Mouse (Mus musculus) kidney, embryonic 16.5 days (tissue): ENCODE results near the gene Zfhx3. TPM values are rescaled to one million over a fixed set of nuclear protein-coding genes. Genes with fewer than 3 reads are reported as not detected.
A peak's percentile ranks its signal among the peaks of the same experiment; 100 is the strongest.

ENCODE experiments used
- ATAC-seq: fragments of 200-750 bp; cut with Nextera tagmentation; 2 replicates; pipeline ENCODE4 v1.8.0; 2017; ENCODE audit warnings: moderate TSS enrichment; ENCODE audit not compliant: low FRiP score, low TSS enrichment
- H3K27ac ChIP-seq: fragments of 300-500 bp; sonication (generic); 2 replicates; pipeline ENCODE4 v1.5.1; 2014; ENCODE audit warnings: low read length
- H3K27me3 ChIP-seq: fragments of 300-500 bp; sonication (generic); 2 replicates; pipeline ENCODE4 v1.6.1; 2014; ENCODE audit warnings: low read length, control low read depth, mixed read lengths; ENCODE audit not compliant: insufficient read depth
- H3K36me3 ChIP-seq: fragments of 300-500 bp; sonication (generic); 2 replicates; pipeline ENCODE4 v1.6.1; 2014; ENCODE audit warnings: low read length, control low read depth, mixed read lengths; ENCODE audit not compliant: insufficient read depth
- H3K4me1 ChIP-seq: fragments of 300-500 bp; sonication (generic); 2 replicates; pipeline ENCODE4 v1.6.1; 2014; ENCODE audit warnings: low read length, control low read depth, mixed read lengths; ENCODE audit not compliant: insufficient read depth
- H3K4me2 ChIP-seq: fragments of 300-500 bp; sonication (generic); replicated peaks from 2 replicates; pipeline ENCODE4 v1.6.1; 2014; ENCODE audit warnings: low read depth, low read length
- H3K4me3 ChIP-seq: fragments of 300-500 bp; sonication (generic); 2 replicates; pipeline ENCODE4 v1.5.1; 2014; ENCODE audit warnings: mild to moderate bottlenecking, low read length
- H3K9ac ChIP-seq: fragments of 300-500 bp; sonication (generic); replicated peaks from 2 replicates; pipeline ENCODE4 v1.6.1; 2014; ENCODE audit warnings: low read length
- H3K9me3 ChIP-seq: fragments of 300-500 bp; sonication (generic); 2 replicates; pipeline ENCODE4 v1.6.1; 2016; ENCODE audit warnings: low read length, control low read depth
- WGBS: fragments of 180-500 bp; shearing (Covaris S2); extraction: QIAGEN DNeasy Blood & Tissue Kit; methylation state at CpG from one replicate; pipeline ENCODE4 v1.1.7; 2014; 5-methylcytosine and 5-hydroxymethylcytosine counted together
- polyA plus RNA-seq: library from polyadenylated mRNA; unstranded; fragments of >200 nt; fragmentation: Nextera tagmentation; extraction: Ambion mirVana; gene quantifications from 2 replicates; pipeline ENCODE4 v1.2.1, GENCODE M21; 2015

Zfhx3 gene
- polyA plus RNA-seq, 1 experiment from 2014 or later: 6.6 TPM

DNA sequence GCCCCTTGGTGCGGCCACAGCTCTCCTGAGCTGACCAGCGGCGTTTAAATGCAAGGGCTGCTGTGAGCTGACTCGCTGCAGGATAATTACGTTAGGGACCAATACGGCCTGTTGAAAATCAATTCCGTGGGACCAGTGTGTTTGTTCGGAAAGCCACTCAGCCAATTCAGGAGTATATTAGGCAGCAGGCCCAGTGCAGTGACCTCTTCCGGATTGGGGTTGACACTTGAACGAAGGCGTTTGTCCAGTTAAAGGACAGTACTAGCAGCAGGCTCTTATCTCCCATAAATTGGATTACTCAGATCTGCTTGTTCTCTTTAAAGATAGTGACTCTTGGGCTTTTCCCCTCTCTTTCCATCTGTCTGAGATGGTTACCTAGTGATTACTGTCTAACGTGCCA, 493.9 kb downstream of the Zfhx3 start:
- H3K9me3 ChIP-seq: no peaks in the 10 kb centered on the region
- H3K9ac ChIP-seq: no peak overlapping the region
- H3K36me3 ChIP-seq: no peaks in the 10 kb centered on the region
- H3K4me2 ChIP-seq: no peak overlapping the region
- ATAC-seq: no peak
- no peaks in the 10 kb centered on the region for H3K27me3 ChIP-seq
- 54% methylated on average over 12 of the region's 12 CpGs for WGBS
- H3K27ac ChIP-seq: no peak overlapping the region
- no peak overlapping the region for H3K4me3 ChIP-seq
- H3K4me1 ChIP-seq: no peaks in the 10 kb centered on the region

DNA sequence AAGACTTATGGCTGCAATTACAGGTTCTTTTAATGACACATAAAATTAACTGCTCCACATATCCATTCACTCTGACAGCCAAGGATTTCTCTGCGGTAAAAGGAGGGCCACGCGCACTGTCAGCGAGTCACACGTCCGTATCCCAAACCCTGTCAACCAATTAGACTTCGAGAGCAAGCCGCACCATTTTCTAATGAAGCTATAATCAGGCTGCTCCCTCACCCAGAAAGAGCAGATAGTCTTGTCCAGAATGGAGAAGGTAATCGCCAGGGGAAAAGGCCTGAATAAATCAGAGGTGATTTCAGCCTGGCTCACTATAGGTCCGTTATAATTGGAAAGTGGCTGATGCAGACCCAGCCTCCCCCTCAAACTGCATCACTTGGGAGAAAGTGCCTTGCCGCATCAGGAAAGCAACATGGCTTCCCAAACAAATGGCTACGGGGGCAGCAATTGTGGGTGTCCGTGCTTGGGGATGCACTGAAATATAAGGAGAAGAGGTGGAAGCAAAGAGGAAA, 494.9 kb downstream of the Zfhx3 start:
- Histone ChIP-seq H3K36me3 (no peaks in the 10 kb centered on the region), H3K27ac (no peak overlapping the region), H3K4me1 (no peaks in the 10 kb centered on the region), H3K4me3 (no peak overlapping the region), H3K27me3 (no peaks in the 10 kb centered on the region), H3K9me3 (no peaks in the 10 kb centered on the region), H3K4me2 (no peak overlapping the region), H3K9ac (no peak overlapping the region)
- 67% methylated on average over 13 of the region's 13 CpGs for WGBS
- ATAC-seq: no peak

DNA sequence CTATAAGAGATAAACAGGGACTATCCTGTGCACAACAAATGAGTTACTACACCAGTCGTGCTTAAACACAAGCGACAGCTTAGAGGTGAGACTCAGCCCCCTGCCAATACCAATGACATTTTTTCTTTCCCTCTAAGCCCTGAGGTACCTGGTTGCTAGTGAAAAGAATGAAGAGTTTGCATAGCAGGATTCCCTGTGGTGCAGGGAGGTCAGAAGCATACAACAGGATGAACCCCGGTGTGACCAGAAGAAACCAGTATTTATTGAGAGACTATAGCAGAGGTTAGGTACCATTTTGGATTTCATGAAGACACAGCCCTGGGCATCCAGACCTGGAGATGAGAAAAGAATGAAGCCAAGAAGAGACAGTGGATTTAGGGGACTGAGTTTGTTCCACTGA, 498.0 kb downstream of the Zfhx3 start:
- H3K4me3 ChIP-seq: no peak overlapping the region
- H3K4me1 ChIP-seq: no peaks in the 10 kb centered on the region
- H3K9me3 ChIP-seq: no peaks in the 10 kb centered on the region
- no peaks in the 10 kb centered on the region for H3K27me3 ChIP-seq
- no peak overlapping the region for H3K27ac ChIP-seq
- no peak overlapping the region for H3K9ac ChIP-seq
- H3K4me2 ChIP-seq: no peak overlapping the region
- no peak for ATAC-seq
- WGBS: 67% methylated on average over 3 of the region's 3 CpGs
- H3K36me3 ChIP-seq: no peaks in the 10 kb centered on the region

DNA sequence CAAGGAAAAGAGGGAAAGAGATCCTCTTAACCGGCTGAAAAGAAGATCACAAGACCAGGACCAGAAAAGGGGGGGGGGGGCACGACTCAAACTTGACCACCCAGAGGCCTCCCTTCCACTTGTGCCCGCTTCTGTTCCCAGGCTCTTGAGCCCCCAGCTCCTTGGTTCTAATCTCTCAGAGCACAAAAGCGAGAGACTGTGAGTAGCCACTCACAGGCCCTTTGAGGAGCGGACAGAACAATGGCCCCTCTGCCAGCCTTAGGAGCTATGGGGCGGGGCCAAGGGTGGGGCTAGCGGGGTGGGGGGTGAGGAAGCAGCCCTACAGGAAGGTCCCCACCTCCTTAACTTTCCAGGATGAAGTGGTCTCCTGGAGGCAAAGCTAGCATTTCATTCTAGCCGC, 508.4 kb downstream of the Zfhx3 start:
- Histone ChIP-seq H3K4me2 (peak overlapping the region; percentile 18; the same call in 1 of the 2 replicates), H3K9ac (no peak overlapping the region), H3K27ac (no peak overlapping the region), H3K9me3 (0 out of 2 replicates have a peak, but pooled peaks cover 3% of the 10 kb centered on the region), H3K4me3 (no peak overlapping the region), H3K36me3 (no peaks in the 10 kb centered on the region), H3K4me1 (no peaks in the 10 kb centered on the region), H3K27me3 (no peaks in the 10 kb centered on the region)
- peak; percentile 77; the same call in 1 of the 2 replicates for ATAC-seq
- 36% methylated on average over 8 of the region's 8 CpGs for WGBS

DNA sequence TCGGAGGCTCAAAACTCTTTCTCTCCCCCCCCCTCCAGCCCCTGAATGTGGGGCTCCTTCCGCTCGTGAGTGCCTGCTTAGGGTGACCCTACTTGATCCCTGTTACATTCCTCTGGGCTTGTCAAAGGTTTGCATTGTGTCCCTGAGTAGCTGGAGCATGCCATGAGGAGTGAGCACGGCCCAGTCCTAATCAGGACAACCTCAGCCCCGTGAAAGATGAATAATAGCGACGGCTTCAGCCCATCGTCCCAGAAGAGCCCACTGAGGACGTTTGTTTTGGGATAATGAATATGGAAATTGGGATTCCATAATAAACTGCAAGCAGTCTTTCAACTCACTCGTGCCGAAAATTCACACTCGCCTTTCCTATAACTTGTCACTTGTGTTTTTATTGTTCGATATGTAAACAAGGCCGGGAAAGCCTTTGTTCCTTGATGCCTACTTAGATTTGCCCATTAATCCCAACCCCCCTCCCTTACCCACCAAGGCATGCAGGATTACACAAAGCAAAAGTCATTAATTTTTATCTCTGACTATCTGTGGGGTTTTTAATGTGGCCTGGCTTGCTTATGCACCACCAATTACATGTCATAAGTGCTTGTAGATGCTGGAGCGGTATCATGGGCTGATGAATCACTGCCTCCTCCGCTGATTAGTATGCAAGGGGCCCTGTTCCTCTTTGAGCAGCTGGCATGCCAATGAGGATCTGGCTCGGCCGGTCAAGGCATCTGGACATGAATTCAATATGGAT, 512.3 kb downstream of the Zfhx3 start:
- no peak overlapping the region for H3K27ac ChIP-seq
- peaks cover 14% of the 10 kb centered on the region for H3K9me3 ChIP-seq
- H3K36me3 ChIP-seq: 0 out of 2 replicates have a peak, but pooled peaks cover 2% of the 10 kb centered on the region
- H3K4me1 ChIP-seq: no peaks in the 10 kb centered on the region
- H3K4me3 ChIP-seq: no peak overlapping the region
- no peak overlapping the region for H3K4me2 ChIP-seq
- WGBS: 69% methylated on average over 18 of the region's 18 CpGs
- no peak for ATAC-seq
- no peaks in the 10 kb centered on the region for H3K27me3 ChIP-seq
- H3K9ac ChIP-seq: no peak overlapping the region

DNA sequence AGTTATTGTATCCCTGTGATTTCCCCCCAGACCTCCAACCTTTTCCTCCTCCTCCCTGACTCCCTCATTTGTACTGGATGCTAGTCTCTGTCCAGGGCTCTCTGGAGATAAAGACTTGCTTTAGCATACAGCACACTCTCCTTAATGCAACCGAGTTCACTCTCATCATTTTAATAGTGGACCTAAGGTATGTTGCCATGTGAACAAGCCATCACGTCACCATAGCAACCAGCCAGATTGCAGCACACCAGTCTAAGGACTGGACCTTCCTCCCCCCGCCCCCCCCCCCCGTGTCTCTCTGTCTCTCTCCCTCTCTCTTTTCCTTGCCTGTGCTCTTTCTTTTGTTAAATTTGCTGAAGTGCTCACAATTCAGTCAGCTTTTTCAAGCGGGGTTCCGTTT, 524.2 kb downstream of the Zfhx3 start:
- Histone ChIP-seq H3K9me3 (no peaks in the 10 kb centered on the region), H3K4me2 (no peak overlapping the region), H3K4me3 (no peak overlapping the region), H3K36me3 (no peaks in the 10 kb centered on the region), H3K27ac (no peak overlapping the region), H3K4me1 (no peaks in the 10 kb centered on the region), H3K9ac (no peak overlapping the region), H3K27me3 (no peaks in the 10 kb centered on the region)
- WGBS: 79% methylated on average over 6 of the region's 6 CpGs
- no peak for ATAC-seq

DNA sequence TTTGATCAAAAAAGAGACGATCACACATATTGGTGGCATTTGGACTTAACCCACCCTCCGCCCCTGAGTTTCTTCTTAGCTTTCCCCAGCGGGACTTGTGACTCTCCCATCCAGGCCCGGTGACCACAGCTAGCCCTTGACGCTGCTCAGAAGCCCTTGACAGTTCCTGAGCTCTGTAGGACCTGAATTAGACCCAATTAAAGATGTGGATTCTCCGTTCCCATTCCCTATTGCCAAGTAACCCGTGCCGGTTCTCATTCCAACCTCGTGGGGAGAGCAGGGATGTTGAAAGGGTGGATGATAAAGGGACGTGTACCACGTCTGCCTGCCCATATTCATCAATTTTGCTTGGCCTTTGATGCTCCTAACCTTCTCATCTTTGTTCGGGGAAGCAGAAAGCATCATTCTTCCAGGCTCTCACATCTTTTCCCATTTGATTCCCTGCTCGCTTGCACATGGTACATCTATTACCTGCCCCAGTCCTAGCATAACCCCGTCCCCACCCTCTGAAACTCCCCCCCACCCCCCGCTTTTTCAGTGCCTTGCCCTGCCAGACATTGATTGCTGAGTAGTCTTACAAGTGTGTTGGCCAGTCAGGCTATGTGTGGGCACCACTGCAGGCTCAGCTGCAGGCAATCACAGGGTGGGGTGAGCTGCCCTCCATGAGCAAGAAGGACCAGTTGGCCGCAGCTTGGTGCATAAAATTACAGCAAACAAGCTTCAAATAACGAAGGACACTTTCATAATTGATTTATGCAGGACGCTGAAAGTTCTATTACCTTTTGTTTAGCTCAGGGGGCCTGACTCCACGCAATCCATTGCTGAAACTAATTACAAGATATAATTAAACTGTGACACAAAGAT, 525.0 kb downstream of the Zfhx3 start:
- Histone ChIP-seq H3K4me3 (no peak overlapping the region), H3K27me3 (no peaks in the 10 kb centered on the region), H3K4me2 (no peak overlapping the region), H3K9me3 (no peaks in the 10 kb centered on the region), H3K27ac (no peak overlapping the region), H3K9ac (no peak overlapping the region), H3K4me1 (no peaks in the 10 kb centered on the region), H3K36me3 (no peaks in the 10 kb centered on the region)
- no peak for ATAC-seq
- WGBS: 78% methylated on average over 19 of the region's 19 CpGs

DNA sequence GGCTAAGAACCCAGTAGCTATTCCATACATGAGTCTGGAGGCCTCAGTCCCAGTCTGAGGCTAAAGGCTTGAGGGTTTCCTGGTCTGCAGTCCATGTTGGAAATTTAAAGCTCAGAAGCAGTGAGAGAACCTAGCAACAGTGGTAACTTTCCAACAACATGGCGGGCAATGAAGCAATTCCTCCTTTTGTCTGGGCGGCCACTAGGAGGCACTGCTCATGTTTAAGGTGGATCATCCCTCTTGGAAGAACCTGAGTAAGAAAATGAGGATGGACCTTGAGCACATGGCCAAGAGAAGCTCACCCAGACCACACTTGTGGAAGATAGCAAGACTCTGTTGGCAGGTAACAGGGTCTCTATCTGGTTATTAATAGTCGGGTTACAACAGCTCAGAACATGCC, 527.8 kb downstream of the Zfhx3 start:
- WGBS: 95% methylated on average over 3 of the region's 3 CpGs

DNA sequence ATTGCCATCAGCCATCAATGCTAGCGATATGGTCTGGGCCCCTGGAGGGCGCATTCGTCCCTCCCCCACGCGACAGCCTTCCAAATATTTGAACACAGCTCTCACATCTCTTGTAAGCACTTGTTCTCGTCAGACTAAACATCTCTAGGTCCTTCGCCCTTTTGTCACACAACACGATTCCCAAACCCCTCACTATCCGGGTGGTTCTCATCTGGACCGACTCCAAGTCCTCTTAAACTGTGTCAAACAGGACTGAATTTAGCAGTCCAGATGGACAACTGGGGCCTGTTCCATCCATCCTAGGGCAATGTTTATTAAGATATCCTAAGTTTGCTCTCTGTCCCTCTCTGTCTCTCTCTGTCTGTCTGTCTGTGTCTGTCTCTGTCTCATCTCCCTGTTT, 532.1 kb downstream of the Zfhx3 start:
- Histone ChIP-seq H3K4me1 (no peaks in the 10 kb centered on the region), H3K27ac (no peak overlapping the region), H3K9me3 (no peaks in the 10 kb centered on the region), H3K4me3 (no peak overlapping the region), H3K9ac (no peak overlapping the region), H3K36me3 (no peaks in the 10 kb centered on the region), H3K4me2 (no peak overlapping the region), H3K27me3 (no peaks in the 10 kb centered on the region)
- 81% methylated on average over 10 of the region's 10 CpGs for WGBS
- ATAC-seq: no peak

More for the DNA sequence above, 527.8 kb downstream of the Zfhx3 start:
- Histone ChIP-seq H3K36me3 (no peaks in the 10 kb centered on the region), H3K4me3 (no peak overlapping the region), H3K4me2 (no peak overlapping the region), H3K4me1 (no peaks in the 10 kb centered on the region), H3K27ac (no peak overlapping the region), H3K27me3 (no peaks in the 10 kb centered on the region), H3K9ac (no peak overlapping the region), H3K9me3 (no peaks in the 10 kb centered on the region)
- no peak for ATAC-seq

DNA sequence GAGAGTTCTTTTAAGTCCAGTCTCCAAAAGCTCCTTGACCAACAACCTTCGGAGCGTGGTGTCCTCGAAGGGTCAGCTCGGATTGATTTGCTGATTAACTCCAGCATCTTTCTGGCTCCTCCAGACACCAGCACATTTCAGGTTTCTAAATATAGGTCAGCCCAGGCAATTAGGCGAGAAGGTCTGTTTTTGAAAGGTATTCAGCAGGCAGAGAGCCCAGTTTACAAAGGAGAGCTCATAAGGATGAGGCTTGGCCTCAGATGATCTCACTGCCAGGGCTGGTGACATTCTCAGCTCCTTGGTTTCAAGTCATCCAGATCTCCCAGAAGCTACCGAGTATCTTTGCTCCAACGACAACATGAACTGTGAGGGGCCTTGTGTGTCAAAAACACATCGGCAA, 535.7 kb downstream of the Zfhx3 start:
- Histone ChIP-seq H3K36me3 (no peaks in the 10 kb centered on the region), H3K27me3 (no peaks in the 10 kb centered on the region), H3K9me3 (no peaks in the 10 kb centered on the region), H3K4me2 (no peak overlapping the region), H3K4me1 (peaks cover 5% of the 10 kb centered on the region), H3K4me3 (no peak overlapping the region), H3K27ac (no peak overlapping the region), H3K9ac (no peak overlapping the region)
- ATAC-seq: no peak
- WGBS: 85% methylated on average over 8 of the region's 8 CpGs
